Mouse (Mus musculus) granulocyte monocyte progenitor cell, adult 5-6 weeks (primary cell): ENCODE measurements around the gene Rpl3. TPM values are rescaled to one million over a fixed set of nuclear protein-coding genes. Genes with fewer than 3 reads are reported as not detected.

Experiments
- ATAC-seq: replicated peaks from 2 replicates; pipeline ENCODE4 v1.8.0; 2016; ENCODE audit warnings: mild to moderate bottlenecking, moderate TSS enrichment, inconsistent platforms; ENCODE audit not compliant: poor library complexity, severe bottlenecking
- total RNA-seq, 2 experiments: library from RNA; stranded (forward) in 1 of 2; stranded (reverse) in 1 of 2; fragments of 200-712, 200-1000 nt in 1 of 2; fragments of >200 nt in 1 of 2; fragmentation: Nextera tagmentation in 1 of 2; gene quantifications; 2 replicates each; pipeline ENCODE4 v1.2.3; 2014 to 2017

The Rpl3 gene
- total RNA-seq, 2 experiments from 2014 or later: 2,307 to 3,100 TPM

GRCm38 (mm10) chr15:80045749-80046148, 45.9 kb downstream of the Rpl3 start:
- no peak for ATAC-seq

- no peak for ATAC-seq
These were observed 47.4 kb downstream of the Rpl3 start for GRCm38 (mm10) chr15:80044249-80044648.

GRCm38 (mm10) chr15:80042152-80042551, 49.5 kb downstream of the Rpl3 start:
- ATAC-seq: peak; percentile 20; the same call in 1 of the 2 replicates

DNA sequence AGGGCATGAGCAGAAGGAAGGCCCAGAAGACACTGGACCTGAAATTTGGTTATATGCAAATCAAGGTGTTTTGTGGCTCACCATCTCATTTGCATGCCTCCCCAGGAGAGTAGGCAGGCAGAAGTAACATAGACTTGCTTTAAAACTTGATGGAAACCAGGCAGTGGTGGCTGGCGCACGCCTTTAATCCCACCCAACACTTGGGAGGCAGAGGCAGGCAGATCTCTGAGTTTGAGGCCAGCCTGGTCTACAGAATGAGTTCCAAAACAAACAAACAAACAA, 53.6 kb downstream of the Rpl3 start:
- ATAC-seq: no peak

DNA sequence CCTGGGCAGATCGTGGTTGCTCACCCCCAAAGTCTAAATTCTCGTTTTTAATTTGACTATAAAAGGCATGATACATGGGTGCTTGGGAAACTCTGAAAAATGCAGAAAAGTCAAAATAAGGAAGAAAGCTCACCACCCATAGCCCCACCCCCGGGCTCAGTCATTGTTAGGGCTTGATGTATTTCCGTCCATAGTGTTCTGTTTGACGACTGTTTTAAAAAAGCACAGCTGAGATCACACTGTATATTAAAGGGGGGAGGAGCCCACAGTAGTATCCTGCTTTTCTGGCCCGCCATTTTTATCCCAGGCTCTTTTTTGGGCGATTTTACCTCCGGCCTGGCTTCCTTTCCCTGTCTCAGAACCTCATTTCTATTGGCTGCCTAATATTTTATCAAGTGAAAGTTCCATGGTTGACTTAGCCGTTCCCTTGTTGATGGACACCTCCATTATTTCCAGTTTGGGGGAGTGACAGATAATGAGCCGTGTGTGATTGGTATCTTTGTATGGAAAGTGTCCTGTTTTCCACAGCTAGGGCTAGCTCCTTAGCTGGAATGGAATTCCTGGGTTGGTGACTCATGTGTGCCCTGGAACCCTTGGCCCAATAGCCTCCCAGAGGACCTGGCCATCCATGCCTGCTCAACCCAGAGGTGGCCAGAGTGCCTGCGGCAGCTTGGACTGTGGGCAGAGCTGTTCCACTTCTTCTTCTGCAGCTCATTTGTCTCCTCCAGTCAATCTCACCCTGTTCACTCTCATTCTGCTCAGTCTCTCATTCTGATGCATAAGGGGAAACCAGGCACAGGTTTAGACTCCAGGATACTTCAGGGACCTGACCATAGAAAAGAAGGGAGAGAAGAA, 54.2 kb downstream of the Rpl3 start:
- ATAC-seq: no peak

- no peak for ATAC-seq
These were observed 56.3 kb downstream of the Rpl3 start for GRCm38 (mm10) chr15:80035341-80035885.

DNA sequence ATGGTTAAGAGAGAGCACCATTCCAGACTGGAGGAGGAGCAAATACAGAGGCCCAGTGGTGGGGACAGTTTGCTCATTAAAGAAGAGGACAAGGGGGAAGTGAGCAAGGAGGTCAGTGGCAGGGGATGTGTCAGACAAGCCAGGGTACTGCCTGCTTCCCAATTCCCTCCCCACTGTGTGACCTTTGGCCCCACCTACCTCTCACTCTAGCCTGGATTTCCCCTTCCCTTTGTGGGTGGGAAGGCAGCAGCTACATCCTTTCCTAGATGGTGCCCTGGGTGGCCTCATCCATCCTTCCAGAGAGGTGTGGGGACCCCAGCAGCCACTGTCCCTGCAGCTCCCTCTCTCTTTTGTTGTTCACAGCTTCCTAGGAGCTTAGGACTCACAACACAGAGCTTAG, 56.8 kb downstream of the Rpl3 start:
- ATAC-seq: peak; percentile 50

GRCm38 (mm10) chr15:80034366-80034765, 57.3 kb downstream of the Rpl3 start:
- ATAC-seq: no peak

DNA sequence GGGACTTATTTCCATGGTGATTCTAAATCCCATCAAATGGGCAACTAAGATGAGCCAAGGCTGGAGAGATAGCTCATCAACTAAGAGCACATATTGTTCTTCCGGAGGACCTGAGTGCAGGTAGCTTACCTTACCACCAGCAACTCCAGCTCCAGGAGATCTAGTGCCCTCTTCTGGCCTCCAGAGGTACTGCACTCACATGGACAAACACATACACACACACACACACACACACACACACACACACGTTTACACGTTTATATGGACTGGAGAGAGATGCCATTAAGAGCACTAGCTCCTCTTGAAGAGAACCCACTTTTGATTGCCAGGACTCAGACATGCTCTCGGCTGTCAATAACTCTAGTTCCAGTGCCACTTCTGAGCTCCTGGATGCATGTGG, 60.5 kb downstream of the Rpl3 start:
- no peak for ATAC-seq

DNA sequence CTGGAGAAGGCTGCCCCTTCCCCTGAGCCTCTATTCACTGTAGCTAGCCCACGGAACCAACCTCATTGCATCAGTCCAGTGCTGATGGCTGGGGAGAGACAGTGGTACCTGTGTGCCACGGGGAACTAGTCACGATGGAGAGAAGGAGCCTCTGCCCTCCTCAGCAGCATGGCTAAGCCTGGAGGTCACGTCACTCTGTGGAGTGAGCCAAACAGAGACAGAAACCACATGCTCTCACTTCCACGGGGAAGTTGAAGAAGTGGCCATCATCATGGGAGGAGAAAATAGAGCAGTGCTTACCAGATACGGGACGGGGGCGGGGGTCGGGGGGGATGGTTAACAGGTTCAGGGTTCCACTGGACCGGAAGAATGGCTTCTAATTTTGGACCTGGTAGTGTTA, 61.3 kb downstream of the Rpl3 start:
- ATAC-seq: peak; percentile 58

GRCm38 (mm10) chr15:80028862-80029261, 62.8 kb downstream of the Rpl3 start:
- ATAC-seq: no peak

Other genes with a start within 250 kb of the Rpl3 start
- 213 and 215 TPM in 2 replicates for gene Apobec3, start 200.2 kb downstream of the Rpl3 start, total RNA-seq (2014; fragmentation: Nextera tagmentation)
- 159 and 162 TPM in 2 replicates for gene Apobec3, start 200.2 kb downstream of the Rpl3 start, total RNA-seq (2017)
- gene Cbx7, start 120.7 kb downstream of the Rpl3 start, total RNA-seq (2014; fragmentation: Nextera tagmentation): 3.4 and 3.7 TPM in 2 replicates
- gene Cbx7, start 120.7 kb downstream of the Rpl3 start, total RNA-seq (2017): 0.26 and 1.7 TPM in 2 replicates
- gene Pdgfb, start 76.9 kb downstream of the Rpl3 start, total RNA-seq (2014; fragmentation: Nextera tagmentation): 0.30 TPM in 1 of 2 replicates, not detected in the other
- 0.13 and 0.26 TPM in 2 replicates for gene Pdgfb, start 76.9 kb downstream of the Rpl3 start, total RNA-seq (2017)
- 1.5 and 1.6 TPM in 2 replicates for gene Syngr1, start 534 bp downstream of the Rpl3 start, total RNA-seq (2014; fragmentation: Nextera tagmentation)
- 1.6 and 4.0 TPM in 2 replicates for gene Syngr1, start 534 bp downstream of the Rpl3 start, total RNA-seq (2017)
- 15.0 and 22.3 TPM in 2 replicates for gene Tab1, start 41.3 kb upstream of the Rpl3 start, total RNA-seq (2014; fragmentation: Nextera tagmentation)
- 13.0 and 21.3 TPM in 2 replicates for gene Tab1, start 41.3 kb upstream of the Rpl3 start, total RNA-seq (2017)
- not detected in 2 replicates for gene Mgat3, start 81.9 kb upstream of the Rpl3 start, total RNA-seq (2014; fragmentation: Nextera tagmentation)
- not detected in 2 replicates for gene Mgat3, start 81.9 kb upstream of the Rpl3 start, total RNA-seq (2017)
- 20.3 and 31.4 TPM in 2 replicates for gene Mief1, start 142.2 kb upstream of the Rpl3 start, total RNA-seq (2014; fragmentation: Nextera tagmentation)
- 19.2 and 20.8 TPM in 2 replicates for gene Mief1, start 142.2 kb upstream of the Rpl3 start, total RNA-seq (2017)
- gene AC140267.1, start 144.0 kb upstream of the Rpl3 start, total RNA-seq (2014; fragmentation: Nextera tagmentation): 39.4 TPM in 1 of 2 replicates, not detected in the other
- gene AC140267.1, start 144.0 kb upstream of the Rpl3 start, total RNA-seq (2017): not detected in 2 replicates
- gene Atf4, start 163.3 kb upstream of the Rpl3 start, total RNA-seq (2014; fragmentation: Nextera tagmentation): 195 and 214 TPM in 2 replicates
- 361 and 380 TPM in 2 replicates for gene Atf4, start 163.3 kb upstream of the Rpl3 start, total RNA-seq (2017)
- 34.9 and 40.9 TPM in 2 replicates for gene Rps19bp1, start 172.4 kb upstream of the Rpl3 start, total RNA-seq (2014; fragmentation: Nextera tagmentation)
- 32.7 and 40.0 TPM in 2 replicates for gene Rps19bp1, start 172.4 kb upstream of the Rpl3 start, total RNA-seq (2017)
- not detected in 2 replicates for gene Cacna1i, start 195.4 kb upstream of the Rpl3 start, total RNA-seq (2014; fragmentation: Nextera tagmentation)
- gene Cacna1i, start 195.4 kb upstream of the Rpl3 start, total RNA-seq (2017): not detected in 2 replicates